Mouse (Mus musculus) limb, embryonic 12.5 days (tissue): ENCODE measurements around the gene Ear10. TPM values are rescaled to one million over a fixed set of nuclear protein-coding genes. Genes with fewer than 3 reads are reported as not detected.
"Not testable (repeated sequence)": the region's sequence is repeated elsewhere in the genome, so short reads cannot be mapped to it uniquely, and the experiment has no call there.

Experiments used
- ATAC-seq: fragments of 200-750 bp; cut with Nextera tagmentation; 2 replicates; pipeline ENCODE4 v1.8.0; 2017; ENCODE audit warnings: low read depth, moderate TSS enrichment; ENCODE audit not compliant: insufficient number of reproducible peaks, insufficient read depth, low FRiP score, low TSS enrichment
- H3K27ac ChIP-seq: fragments of 300-500 bp; sonication (generic); 2 replicates; pipeline ENCODE4 v1.5.1; 2016; ENCODE audit warnings: mild to moderate bottlenecking, moderate library complexity
- H3K27me3 ChIP-seq: fragments of 300-500 bp; sonication (generic); 2 replicates; pipeline ENCODE4 v1.6.1; 2016; ENCODE audit warnings: mild to moderate bottlenecking, moderate library complexity
- H3K36me3 ChIP-seq: fragments of 300-500 bp; sonication (generic); 2 replicates; pipeline ENCODE4 v1.6.1; 2016; ENCODE audit warnings: mild to moderate bottlenecking, moderate library complexity
- H3K4me1 ChIP-seq: fragments of 300-500 bp; sonication (generic); replicated peaks from 2 replicates; pipeline ENCODE4 v1.6.1; 2016
- H3K4me2 ChIP-seq: fragments of 300-500 bp; sonication (generic); 2 replicates; pipeline ENCODE4 v1.6.1; 2016; ENCODE audit warnings: mild to moderate bottlenecking, moderate library complexity
- H3K4me3 ChIP-seq: fragments of 300-500 bp; sonication (generic); replicated peaks from 2 replicates; pipeline ENCODE4 v1.5.1; 2016; ENCODE audit warnings: mild to moderate bottlenecking
- H3K9ac ChIP-seq: fragments of 300-500 bp; sonication (generic); replicated peaks from 2 replicates; pipeline ENCODE4 v1.6.1; 2016; ENCODE audit warnings: mild to moderate bottlenecking, moderate library complexity
- H3K9me3 ChIP-seq: fragments of 300-500 bp; sonication (generic); 2 replicates; pipeline ENCODE4 v1.6.1; 2016; ENCODE audit warnings: mild to moderate bottlenecking, moderate library complexity
- WGBS: fragments of 180-500 bp; shearing (Covaris S2); methylation state at CpG from one replicate; pipeline ENCODE4 v1.1.7; 2016; 5-methylcytosine and 5-hydroxymethylcytosine counted together
- polyA plus RNA-seq: library from polyadenylated mRNA; unstranded; fragments of >200 nt; fragmentation: Nextera tagmentation; extraction: Ambion mirVana; gene quantifications from 2 replicates; pipeline ENCODE4 v1.2.1, GENCODE M21; 2016

The Ear10 gene
- polyA plus RNA-seq, 1 experiment from 2014 or later = not detected

DNA sequence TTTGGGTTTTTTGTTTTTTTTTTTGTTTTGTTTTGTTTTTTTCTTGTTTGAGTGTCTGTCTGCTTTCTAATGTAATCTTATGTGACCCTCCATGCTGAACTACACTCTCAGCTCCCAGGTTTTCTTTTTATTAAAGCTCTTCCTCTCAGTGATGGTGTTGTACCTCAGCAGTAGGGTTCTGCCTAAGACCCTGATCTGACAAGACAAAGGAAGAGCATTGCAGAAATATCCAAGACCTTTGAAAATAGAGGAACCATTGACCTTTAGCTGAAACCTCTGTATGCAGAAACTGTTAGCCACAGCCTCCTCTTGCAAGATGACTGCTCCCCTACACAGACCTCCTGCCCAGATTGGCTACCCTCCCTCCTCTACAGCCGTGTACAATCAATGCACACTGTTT, 37.1 kb downstream of the Ear10 start:
- H3K27me3 ChIP-seq, H3K4me1 ChIP-seq, H3K4me3 ChIP-seq, H3K36me3 ChIP-seq, H3K9ac ChIP-seq, H3K4me2 ChIP-seq, ATAC-seq, H3K27ac ChIP-seq, H3K9me3 ChIP-seq: not testable (repeated sequence)
- WGBS = 72% methylated on average over 1 of the region's 1 CpGs

DNA sequence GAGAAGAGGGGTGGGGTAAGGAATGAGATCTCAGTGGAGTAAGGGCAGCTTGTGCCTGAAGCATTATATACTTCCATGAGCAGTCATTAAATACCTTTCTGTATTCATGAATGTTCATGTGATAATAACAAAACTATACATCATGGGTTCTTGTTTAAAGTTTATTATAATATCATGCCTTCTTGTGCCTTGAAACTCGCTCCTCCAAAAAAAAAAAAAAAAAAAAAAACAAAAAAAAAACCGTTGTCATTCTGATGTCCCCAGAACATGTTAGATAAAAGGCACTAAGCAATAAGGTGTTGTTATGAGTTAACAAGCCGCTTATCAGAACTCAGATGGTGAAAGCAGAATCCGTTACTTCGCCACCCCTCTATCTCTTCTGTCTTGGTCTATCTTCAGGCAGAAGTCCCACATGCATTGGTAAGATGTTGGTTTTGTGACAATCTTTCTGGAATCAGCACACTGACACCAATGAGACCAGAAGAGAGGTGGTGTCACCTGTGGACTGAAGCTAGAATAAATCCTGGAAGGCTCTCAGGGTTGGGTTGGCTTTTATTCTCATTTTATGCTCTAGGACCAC, 43.3 kb downstream of the Ear10 start:
- WGBS = 90% methylated on average over 5 of the region's 5 CpGs
- H3K4me2 ChIP-seq, H3K4me3 ChIP-seq, H3K36me3 ChIP-seq, H3K27me3 ChIP-seq, ATAC-seq, H3K9ac ChIP-seq, H3K9me3 ChIP-seq, H3K27ac ChIP-seq, H3K4me1 ChIP-seq: not testable (repeated sequence)

DNA sequence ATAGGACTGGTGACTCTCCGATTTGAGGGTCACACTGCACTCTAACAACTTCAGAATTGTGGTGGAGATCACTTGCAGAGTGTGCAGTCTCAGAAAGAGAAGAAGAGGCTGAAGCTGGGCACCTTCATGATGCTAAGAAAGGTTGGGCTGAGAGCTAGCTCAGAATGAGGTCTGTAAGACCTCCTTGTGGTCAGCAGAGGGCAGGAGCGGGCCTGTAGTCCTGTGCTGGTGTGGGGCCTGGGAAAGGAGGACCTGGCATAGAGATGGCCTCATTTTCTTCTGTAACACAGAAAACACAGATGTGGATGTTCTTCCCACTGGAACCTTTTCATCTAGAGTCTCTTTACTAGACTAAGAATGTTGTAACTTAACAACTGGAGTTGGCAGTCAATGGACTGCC, 45.6 kb downstream of the Ear10 start:
- 57% methylated on average over 1 of the region's 2 CpGs for WGBS
- H3K9me3 ChIP-seq, ATAC-seq, H3K4me2 ChIP-seq, H3K27ac ChIP-seq, H3K9ac ChIP-seq, H3K4me3 ChIP-seq, H3K36me3 ChIP-seq, H3K4me1 ChIP-seq, H3K27me3 ChIP-seq: not testable (repeated sequence)

DNA sequence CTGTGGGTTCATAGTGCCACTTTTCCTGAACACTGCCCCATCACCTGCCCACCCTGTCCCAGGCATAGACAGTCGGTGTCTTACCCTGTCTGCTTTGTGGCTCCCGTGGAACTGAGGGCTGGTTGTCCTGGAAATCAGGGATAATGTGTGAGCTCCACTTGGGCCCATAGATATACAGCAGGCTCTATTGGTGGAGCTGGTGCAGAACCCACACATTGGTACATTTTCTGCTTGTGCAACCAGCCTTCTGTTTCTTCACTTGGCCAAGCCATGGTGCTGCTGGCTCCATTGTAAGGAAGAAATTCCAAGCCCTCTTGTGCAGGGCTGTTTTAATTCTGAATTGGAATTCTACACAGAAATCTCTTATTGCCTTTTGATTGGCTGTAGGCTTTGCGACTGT, 47.9 kb downstream of the Ear10 start, which contains the start of gene Ear1:
Gene Ear1 (minus strand): TSS at position 101 of the 400 bp plus-strand sequence.
- H3K9me3 ChIP-seq, H3K27ac ChIP-seq, H3K36me3 ChIP-seq, ATAC-seq, H3K27me3 ChIP-seq, H3K4me3 ChIP-seq, H3K9ac ChIP-seq, H3K4me1 ChIP-seq, H3K4me2 ChIP-seq: not testable (repeated sequence)
- WGBS = 91% methylated on average over 3 of the region's 3 CpGs

DNA sequence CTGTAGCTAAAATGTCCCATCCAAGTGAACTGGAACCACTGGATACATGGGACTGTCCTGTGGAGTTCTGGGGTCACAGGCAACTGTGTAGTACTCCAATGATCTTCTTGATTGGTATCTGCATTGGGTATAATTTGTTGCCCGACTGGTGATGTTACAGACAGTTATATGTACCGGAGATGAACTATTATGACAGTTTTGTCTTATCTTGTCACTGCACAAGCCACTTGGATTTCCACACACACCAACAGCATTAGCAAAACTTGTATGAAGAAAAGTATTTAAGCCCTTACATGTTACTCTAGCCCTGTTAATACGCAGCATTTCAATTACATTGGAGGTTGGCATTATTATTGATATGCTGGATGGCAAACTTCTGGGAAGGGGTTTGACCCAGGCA, 48.5 kb downstream of the Ear10 start:
- H3K9me3 ChIP-seq, ATAC-seq, H3K36me3 ChIP-seq, H3K4me3 ChIP-seq, H3K9ac ChIP-seq, H3K4me2 ChIP-seq, H3K27ac ChIP-seq, H3K27me3 ChIP-seq, H3K4me1 ChIP-seq: not testable (repeated sequence)
- 88% methylated on average over 3 of the region's 3 CpGs for WGBS

Other genes starting within 250 kb of the Ear10 start
- not detected in 2 replicates for gene Gm8165, start 246.4 kb downstream of the Ear10 start, polyA plus RNA-seq
- 1.9 and 2.0 TPM in 2 replicates for gene Gm7324, start 225.7 kb downstream of the Ear10 start, polyA plus RNA-seq
- not detected in 2 replicates for gene Gm16506, start 196.1 kb downstream of the Ear10 start, polyA plus RNA-seq
- not detected in 2 replicates for gene Gm6526, start 175.7 kb downstream of the Ear10 start, polyA plus RNA-seq
- gene Gm8180, start 138.8 kb downstream of the Ear10 start, polyA plus RNA-seq = not detected in 2 replicates
- gene Ear1, start 48.0 kb downstream of the Ear10 start, polyA plus RNA-seq = not detected in 2 replicates
- 11.3 and 11.9 TPM in 2 replicates for gene Gm8113, start 1.8 kb upstream of the Ear10 start, polyA plus RNA-seq
- not detected in 2 replicates for gene Ang5, start 33.5 kb upstream of the Ear10 start, polyA plus RNA-seq
- gene Ang6, start 78.7 kb upstream of the Ear10 start, polyA plus RNA-seq = not detected in 2 replicates
- gene Ear2, start 179.1 kb upstream of the Ear10 start, polyA plus RNA-seq = not detected in 2 replicates
- not detected in 2 replicates for gene Gm3327, start 200.3 kb upstream of the Ear10 start, polyA plus RNA-seq